Mouse (Mus musculus) embryo, embryonic 11 days (tissue): Measurements from ENCODE around the gene Dnajb13.

ENCODE experiments used
- DNase-seq: peaks from one replicate; pipeline ENCODE4 v3.0.0-alpha.2; 2015

The Dnajb13 gene

GRCm38 (mm10) chr7:100514573-100514972 is at the start of gene Dnajb13:
Gene Dnajb13, minus strand, starts transcription at chr7:100514960.
- peak; percentile 47 for DNase-seq

GRCm38 (mm10) chr7:100561861-100562587 is 47.3 kb upstream of the Dnajb13 start:
- no peak for DNase-seq

- no peak for DNase-seq
Observed at GRCm38 (mm10) chr7:100559331-100559730, 44.6 kb upstream of the Dnajb13 start.

GRCm38 (mm10) chr7:100557241-100557640 is 42.5 kb upstream of the Dnajb13 start:
- no peak for DNase-seq

GRCm38 (mm10) chr7:100555431-100555951 is 40.7 kb upstream of the Dnajb13 start:
- peak; percentile 60 for DNase-seq

- no peak for DNase-seq
Observed at GRCm38 (mm10) chr7:100554939-100555338, 40.2 kb upstream of the Dnajb13 start.

GRCm38 (mm10) chr7:100550338-100551007 is 35.7 kb upstream of the Dnajb13 start:
- DNase-seq: peak; percentile 34

GRCm38 (mm10) chr7:100549796-100550195 is 35.0 kb upstream of the Dnajb13 start:
- DNase-seq: no peak

GRCm38 (mm10) chr7:100547631-100548030 is 32.9 kb upstream of the Dnajb13 start:
- DNase-seq: no peak

- DNase-seq: no peak
Observed at GRCm38 (mm10) chr7:100544437-100544836, 29.7 kb upstream of the Dnajb13 start.

GRCm38 (mm10) chr7:100539516-100539915 is 24.8 kb upstream of the Dnajb13 start:
- DNase-seq: no peak

- DNase-seq: no peak
Observed at GRCm38 (mm10) chr7:100537519-100537902, 22.8 kb upstream of the Dnajb13 start.

- peak; percentile 96 for DNase-seq
Observed at GRCm38 (mm10) chr7:100536804-100537518, 22.2 kb upstream of the Dnajb13 start, which contains the start of gene Coa4. Gene Coa4, plus strand, starts transcription at chr7:100537071.

GRCm38 (mm10) chr7:100535831-100536230 is 21.1 kb upstream of the Dnajb13 start:
- DNase-seq: no peak

GRCm38 (mm10) chr7:100534216-100534615 is 19.5 kb upstream of the Dnajb13 start:
- no peak for DNase-seq

GRCm38 (mm10) chr7:100533503-100533902 is 18.7 kb upstream of the Dnajb13 start:
- DNase-seq: no peak

GRCm38 (mm10) chr7:100530766-100531165 is 16.0 kb upstream of the Dnajb13 start:
- DNase-seq: no peak

- no peak for DNase-seq
Observed at GRCm38 (mm10) chr7:100524669-100525068, 9.9 kb upstream of the Dnajb13 start.

GRCm38 (mm10) chr7:100522222-100522621 is 7.5 kb upstream of the Dnajb13 start:
- DNase-seq: no peak

GRCm38 (mm10) chr7:100520663-100521285 is 6.0 kb upstream of the Dnajb13 start:
- DNase-seq: peak; percentile 86

GRCm38 (mm10) chr7:100520204-100520603 is 5.4 kb upstream of the Dnajb13 start:
- DNase-seq: no peak

GRCm38 (mm10) chr7:100511602-100512001 is 3.2 kb downstream of the Dnajb13 start:
- no peak for DNase-seq

- DNase-seq: no peak
Observed at GRCm38 (mm10) chr7:100508670-100509069, 6.1 kb downstream of the Dnajb13 start.
